Mouse (Mus musculus) liver (tissue): ENCODE results near the gene Slc5a2.

Source experiments
- DNase-seq: peaks from one replicate; pipeline ENCODE4 v3.0.0-alpha.2; 2020; ENCODE audit warnings: mixed read lengths

Slc5a2 gene

GRCm38 (mm10) chr7:128302151-128302550 lies 36.7 kb downstream of the Slc5a2 start:
- DNase-seq: no peak

GRCm38 (mm10) chr7:128304198-128304597 lies 38.7 kb downstream of the Slc5a2 start:
- no peak for DNase-seq

GRCm38 (mm10) chr7:128304907-128305306 lies 39.5 kb downstream of the Slc5a2 start:
- peak; percentile 46 for DNase-seq

- no peak for DNase-seq
These were observed 42.4 kb downstream of the Slc5a2 start for GRCm38 (mm10) chr7:128307851-128308250.

GRCm38 (mm10) chr7:128309216-128309615 lies 43.8 kb downstream of the Slc5a2 start:
- no peak for DNase-seq

GRCm38 (mm10) chr7:128309776-128310175 lies 44.3 kb downstream of the Slc5a2 start:
- no peak for DNase-seq

- peak; percentile 68 for DNase-seq
These were observed 44.8 kb downstream of the Slc5a2 start for GRCm38 (mm10) chr7:128310229-128310688.

- no peak for DNase-seq
These were observed 45.8 kb downstream of the Slc5a2 start for GRCm38 (mm10) chr7:128311263-128311662.

GRCm38 (mm10) chr7:128311811-128312210 lies 46.4 kb downstream of the Slc5a2 start:
- DNase-seq: no peak

GRCm38 (mm10) chr7:128312375-128313059 lies 47.1 kb downstream of the Slc5a2 start:
- DNase-seq: no peak

- no peak for DNase-seq
These were observed 48.1 kb downstream of the Slc5a2 start for GRCm38 (mm10) chr7:128313601-128314000.

- DNase-seq: no peak
These were observed 49.0 kb downstream of the Slc5a2 start for GRCm38 (mm10) chr7:128314491-128314890.

- no peak for DNase-seq
These were observed 51.6 kb downstream of the Slc5a2 start for GRCm38 (mm10) chr7:128317011-128317410.

GRCm38 (mm10) chr7:128319140-128319539 lies 53.7 kb downstream of the Slc5a2 start:
- no peak for DNase-seq

GRCm38 (mm10) chr7:128320219-128320816 lies 54.9 kb downstream of the Slc5a2 start:
- DNase-seq: no peak

GRCm38 (mm10) chr7:128321260-128321659 lies 55.8 kb downstream of the Slc5a2 start:
- peak; percentile 25 for DNase-seq
